Comparison of ENCODE assay signal across 8 mouse cellular contexts in the genomic region with DNA sequence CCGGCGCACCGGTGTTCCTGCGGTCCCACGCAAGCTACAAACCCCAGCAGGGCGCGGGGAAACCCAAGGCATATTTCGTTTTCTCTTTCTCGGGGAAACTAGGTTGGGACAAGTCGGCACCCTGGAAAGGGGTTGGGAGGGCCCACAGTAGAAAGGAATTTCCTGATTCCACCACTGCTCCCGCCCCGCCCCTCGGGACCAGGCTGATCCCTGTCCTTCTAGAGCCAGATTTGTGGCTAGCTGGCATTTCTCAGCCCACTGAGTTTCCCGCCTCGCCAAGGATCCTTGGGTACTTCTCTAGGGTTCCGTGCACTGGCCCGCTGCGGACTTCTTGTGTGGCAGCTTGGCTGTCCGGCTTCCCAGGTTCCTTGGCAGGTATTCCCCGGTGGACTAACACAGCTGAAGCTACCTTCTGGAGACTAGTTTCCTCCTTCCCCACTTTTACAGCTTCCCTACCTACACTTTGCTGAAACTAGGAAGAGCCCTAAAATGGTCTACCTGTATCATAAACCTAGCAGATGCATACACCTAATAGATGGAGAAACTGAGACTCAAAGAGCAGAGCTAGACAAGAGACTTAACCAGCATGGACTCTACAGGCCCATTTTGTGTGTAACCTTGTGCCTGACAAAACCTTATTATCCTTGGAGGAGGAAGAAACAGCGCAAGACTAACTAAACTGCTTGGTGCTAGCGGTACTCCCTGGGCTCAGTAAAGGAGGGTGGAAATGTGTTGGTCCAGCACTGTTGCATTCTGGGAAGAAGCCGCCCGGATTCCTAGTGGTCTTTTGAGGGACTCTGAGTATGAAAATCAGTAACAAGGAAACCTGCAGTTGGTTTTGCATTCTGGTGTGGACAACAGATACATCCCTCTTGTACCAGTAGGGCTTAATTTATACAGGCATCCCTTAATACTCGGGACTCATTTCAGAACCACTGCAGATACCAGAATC. TPM values are rescaled to one million over a fixed set of nuclear protein-coding genes. Genes with fewer than 3 reads are reported as not detected.
A peak's percentile ranks its signal among the peaks of the same experiment; 100 is the strongest.
DNase-seq lines count a peak whose midpoint lies in the region; ATAC-seq and TF ChIP-seq lines count a peak whose summit lies in the region.

No protein-coding gene starts in this region.

- no peaks in the 10 kb centered on the region for H3K4me1 ChIP-seq in kidney, adult 2 months (ENCODE audit: control insufficient read depth, insufficient read depth, low read length)
- peaks cover 26% of the 10 kb centered on the region for H3K4me1 ChIP-seq in hindbrain, embryonic 15.5 days (replicated peaks)
- H3K4me1 ChIP-seq in liver, postnatal 0 days (ENCODE audit: insufficient read depth): peaks cover 13% of the 10 kb centered on the region
- peaks cover 8% of the 10 kb centered on the region; the same call in 1 of the 2 replicates for H3K4me1 ChIP-seq in small intestine, adult 2 months (ENCODE audit: control insufficient read depth, insufficient read depth, insufficient read length, low read length)

- no peak for ATAC-seq in hindbrain, embryonic 15.5 days (ENCODE audit: low FRiP score, low read depth)
- ATAC-seq in liver, postnatal 0 days: peak; percentile 30

- H3K9me3 ChIP-seq in hindbrain, embryonic 15.5 days: no peaks in the 10 kb centered on the region
- no peaks in the 10 kb centered on the region for H3K9me3 ChIP-seq in liver, postnatal 0 days (ENCODE audit: low read length)

- no peaks in the 10 kb centered on the region for H3K36me3 ChIP-seq in kidney, adult 2 months (ENCODE audit: control insufficient read depth, insufficient read depth, low read length)
- no peaks in the 10 kb centered on the region for H3K36me3 ChIP-seq in hindbrain, embryonic 15.5 days
- no peaks in the 10 kb centered on the region for H3K36me3 ChIP-seq in liver, postnatal 0 days (replicated peaks; ENCODE audit: insufficient read depth, low read length)
- no peaks in the 10 kb centered on the region for H3K36me3 ChIP-seq in small intestine, adult 2 months (ENCODE audit: control insufficient read depth, insufficient read depth, low read length)

- peak overlapping the region; percentile 71 for H3K4me2 ChIP-seq in hindbrain, embryonic 15.5 days
- peak overlapping the region; percentile 84 for H3K4me2 ChIP-seq in liver, postnatal 0 days (ENCODE audit: low read depth, low read length)

- H3K27ac ChIP-seq in kidney, adult 2 months (ENCODE audit: insufficient read depth, low read depth, low read length): peak overlapping the region; percentile 78
- H3K27ac ChIP-seq in hindbrain, embryonic 15.5 days (replicated peaks): peak overlapping the region; percentile 87; the same call in 1 of the 2 replicates
- H3K27ac ChIP-seq in liver, postnatal 0 days (ENCODE audit: low read depth): peak overlapping the region; percentile 89
- peak overlapping the region; percentile 87 for H3K27ac ChIP-seq in small intestine, adult 2 months (ENCODE audit: insufficient read depth, low read depth, low read length)

- 14% methylated on average over 25 of the region's 25 CpGs for WGBS in kidney, adult 2 months
- WGBS in hindbrain, embryonic 15.5 days: 15% methylated on average over 25 of the region's 25 CpGs
- 21% methylated on average over 25 of the region's 25 CpGs for WGBS in liver, postnatal 0 days (ENCODE audit: insufficient replicate concordance)
- 16% methylated on average over 25 of the region's 25 CpGs for WGBS in small intestine, adult 2 months

- no peak for TF ChIP-seq EP300 in liver, postnatal 0 days (IDR thresholded peaks at IDR 0.05; ENCODE audit: low read depth)

- peak overlapping the region; percentile 85 for H3K9ac ChIP-seq in hindbrain, embryonic 15.5 days
- H3K9ac ChIP-seq in liver, postnatal 0 days (replicated peaks): peak overlapping the region; percentile 79

- TF ChIP-seq POLR2A in kidney, adult 2 months (IDR thresholded peaks at IDR 0.05; ENCODE audit: low read depth, low read length): no peak
- peak; percentile 43; the same call in 1 of the 2 replicates for TF ChIP-seq POLR2A in small intestine, adult 2 months (IDR thresholded peaks at IDR 0.05; ENCODE audit: low read depth, low read length)

- H3K4me3 ChIP-seq in kidney, adult 2 months (ENCODE audit: insufficient read depth, low read depth, low read length): peak overlapping the region; percentile 68
- peak overlapping the region; percentile 74 for H3K4me3 ChIP-seq in hindbrain, embryonic 15.5 days
- H3K4me3 ChIP-seq in liver, postnatal 0 days (ENCODE audit: low read depth, low read length): peak overlapping the region; percentile 75
- H3K4me3 ChIP-seq in small intestine, adult 2 months (ENCODE audit: low read depth, low read length): peak overlapping the region; percentile 88

- DNase-seq in kidney, adult 2 months: peak; percentile 78
- no peak for DNase-seq in kidney, adult 9 months
- peak; percentile 71 for DNase-seq in embryo, embryonic 10.5 days (ENCODE audit: low spot score)
- no peak for DNase-seq in liver, postnatal 0 days
- DNase-seq in left cerebral cortex, adult 8-10 months (ENCODE audit: low spot score in 2 of 2): no peak
- DNase-seq in adrenal gland, adult 2 months: no peak

- H3K27me3 ChIP-seq in kidney, adult 2 months (replicated peaks; ENCODE audit: control insufficient read depth, insufficient read depth, low read length): no peaks in the 10 kb centered on the region
- H3K27me3 ChIP-seq in hindbrain, embryonic 15.5 days: no peaks in the 10 kb centered on the region
- peaks cover 14% of the 10 kb centered on the region for H3K27me3 ChIP-seq in liver, postnatal 0 days (ENCODE audit: insufficient read depth, low read length)
- no peaks in the 10 kb centered on the region; the same call in 1 of the 2 replicates for H3K27me3 ChIP-seq in small intestine, adult 2 months (ENCODE audit: control insufficient read depth, insufficient read depth, low read length)

- TF ChIP-seq CTCF in kidney, adult 2 months (conservative IDR thresholded peaks at IDR 0.05; ENCODE audit: insufficient read depth, insufficient read length, low read depth, low read length): no peak
- no peak for TF ChIP-seq CTCF in liver, postnatal 0 days (IDR thresholded peaks at IDR 0.05; ENCODE audit: low read depth)
- TF ChIP-seq CTCF in small intestine, adult 2 months (IDR thresholded peaks at IDR 0.05; ENCODE audit: extremely low read depth, insufficient read length, insufficient replicate concordance, low read depth, low read length): no peak

RNA-seq across cellular contexts. Expression of a gene that starts 0.8 kb away (rescaled TPM):
- 31.3 and 32.6 TPM in 2 replicates for polyA plus RNA-seq in kidney, adult 2 months (2012; rRNA removed)
- polyA plus RNA-seq in hindbrain, embryonic 15.5 days (2015; fragmentation: Nextera tagmentation; extraction: Ambion mirVana): 8.1 and 9.7 TPM in 2 replicates
- polyA plus RNA-seq in liver, postnatal 0 days (2015; fragmentation: Nextera tagmentation; extraction: Ambion mirVana): 7.7 and 8.4 TPM in 2 replicates
- 53.1 and 55.5 TPM in 2 replicates for polyA plus RNA-seq in small intestine, adult 2 months (2012; rRNA removed)
- 100 to 1,000 TPM in 1 of 4 experiments, 10 to 100 TPM in 3; 92.6 to 101 (median 98.8) TPM for total RNA-seq in left cerebral cortex, adult 8-10 months (2022)
- total RNA-seq in adrenal gland, adult 2 months (2021): 10 to 100 TPM; 31.0 to 49.3 TPM
- 11.6 and 13.9 TPM in 2 replicates for polyA plus RNA-seq in adrenal gland, adult 2 months (2012; rRNA removed)

Comparison
In these comparisons a context has a peak if more than half of its experiments do, and no peak if none do; other contexts are left out.
1. DNase-seq: peak in kidney, adult 2 months (single experiment) and embryo, embryonic 10.5 days (single experiment); none in kidney, adult 9 months (single experiment), liver, postnatal 0 days (single experiment), left cerebral cortex, adult 8-10 months (0 of 2) and adrenal gland, adult 2 months (single experiment).
2. Peak in every context shown above with its lines, with median percentiles within 50 percentile points of each other: H3K27ac ChIP-seq and H3K4me3 ChIP-seq.